Mouse (Mus musculus): ENCODE data around the gene Abcg5. TPM values are rescaled to one million over a fixed set of nuclear protein-coding genes. Genes with fewer than 3 reads are reported as not detected.

Abcg5 gene
- total RNA-seq, 2 experiments from 2014 or later = not detected

DNA sequence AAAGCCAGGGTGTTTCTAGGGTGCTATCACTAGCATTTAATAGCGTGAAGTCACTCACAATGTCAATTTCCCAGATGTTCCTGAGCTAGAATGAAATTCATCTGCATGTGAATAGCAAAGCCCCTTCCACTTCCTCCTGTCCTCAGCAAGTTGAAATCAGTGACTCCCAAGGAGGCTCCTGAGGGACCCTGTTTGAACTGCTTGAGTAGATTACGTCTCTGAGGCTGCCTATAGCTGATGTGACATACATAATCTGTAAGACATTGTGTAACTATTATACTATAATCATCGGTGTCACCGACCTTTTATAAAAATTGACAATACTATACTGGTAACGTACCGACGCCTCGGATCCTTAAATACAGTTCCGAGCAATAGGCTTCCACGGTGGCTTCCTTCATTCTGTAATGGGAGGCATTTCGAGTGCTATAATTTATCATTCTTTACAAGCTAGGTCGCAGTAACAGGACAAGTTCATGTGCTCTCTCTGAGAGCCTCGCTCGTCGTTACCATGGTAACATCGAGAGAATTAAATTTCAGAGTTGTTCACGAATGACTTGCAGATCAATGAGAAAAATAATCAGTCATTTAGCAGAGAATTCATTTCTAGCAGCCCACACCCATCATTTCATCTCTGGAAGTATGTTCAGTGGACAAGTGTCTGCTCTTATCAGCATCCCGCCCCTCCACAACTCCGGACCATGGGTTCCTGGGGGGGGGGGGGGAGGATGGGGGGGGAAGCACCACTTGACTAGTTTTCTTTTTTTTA lies 26.0 kb downstream of the Abcg5 start:
- intact Hi-C loops (cut with DNase I) = no loop called here
- H3K4me3 ChIP-seq = no peak overlapping the region
- TF ChIP-seq CTCF (IDR thresholded peaks at IDR 0.05) = no peak
- no peak overlapping the region for H3K27ac ChIP-seq
- no peak for DNase-seq (ENCODE audit: extremely low spot score in 1 of 2, low spot score in 2 of 2)

GRCm38 (mm10) chr17:84656205-84656604 lies 26.6 kb downstream of the Abcg5 start:
- TF ChIP-seq CTCF (IDR thresholded peaks at IDR 0.05) = no peak
- Histone ChIP-seq H3K27ac (no peak overlapping the region), H3K4me3 (no peak overlapping the region)
- no peak for DNase-seq (ENCODE audit: extremely low spot score in 1 of 2, low spot score in 2 of 2)
- intact Hi-C loops (cut with DNase I) = no loop called here

- no peak overlapping the region for H3K27ac ChIP-seq
- H3K4me3 ChIP-seq = no peak overlapping the region
- TF ChIP-seq CTCF (IDR thresholded peaks at IDR 0.05) = no peak
- DNase-seq (ENCODE audit: extremely low spot score in 1 of 2, low spot score in 2 of 2) = no peak
- intact Hi-C loops (cut with DNase I) = no loop called here
These were observed 29.3 kb downstream of the Abcg5 start for GRCm38 (mm10) chr17:84653544-84653943.

- no peak for TF ChIP-seq CTCF (IDR thresholded peaks at IDR 0.05)
- intact Hi-C loops (cut with DNase I) = no loop called here
- H3K27ac ChIP-seq = no peak overlapping the region
- H3K4me3 ChIP-seq = no peak overlapping the region
- no peak for DNase-seq (ENCODE audit: extremely low spot score in 1 of 2, low spot score in 2 of 2)
These were observed 32.4 kb downstream of the Abcg5 start for GRCm38 (mm10) chr17:84650302-84651017.

DNA sequence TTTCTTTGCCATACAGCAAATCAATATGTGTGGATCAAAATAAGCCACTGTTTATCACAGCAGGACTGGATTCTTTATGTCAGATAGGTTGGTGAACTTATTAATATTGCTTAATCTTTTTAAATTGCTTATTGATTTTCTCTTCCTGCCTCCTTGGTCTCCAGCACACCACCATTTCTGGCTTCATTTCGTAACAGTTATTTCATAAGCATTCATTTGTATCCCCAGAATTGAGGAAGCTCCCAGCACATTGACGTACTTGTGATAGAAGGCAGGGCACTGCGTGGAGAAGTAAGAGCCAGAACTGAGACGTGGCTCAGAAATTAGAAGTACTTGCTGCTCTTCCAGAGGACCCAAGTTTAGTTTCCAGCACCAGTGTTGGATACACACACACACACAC lies 35.2 kb downstream of the Abcg5 start:
- intact Hi-C loops (cut with DNase I) = loop anchor here (5.0 kb wide), 1 partner anchor 135 kb away; the partner anchor contains the start of gene Plekhh2
- Histone ChIP-seq H3K27ac (no peak overlapping the region), H3K4me3 (no peak overlapping the region)
- no peak for TF ChIP-seq CTCF (IDR thresholded peaks at IDR 0.05)
- DNase-seq (ENCODE audit: extremely low spot score in 1 of 2, low spot score in 2 of 2) = no peak

DNA sequence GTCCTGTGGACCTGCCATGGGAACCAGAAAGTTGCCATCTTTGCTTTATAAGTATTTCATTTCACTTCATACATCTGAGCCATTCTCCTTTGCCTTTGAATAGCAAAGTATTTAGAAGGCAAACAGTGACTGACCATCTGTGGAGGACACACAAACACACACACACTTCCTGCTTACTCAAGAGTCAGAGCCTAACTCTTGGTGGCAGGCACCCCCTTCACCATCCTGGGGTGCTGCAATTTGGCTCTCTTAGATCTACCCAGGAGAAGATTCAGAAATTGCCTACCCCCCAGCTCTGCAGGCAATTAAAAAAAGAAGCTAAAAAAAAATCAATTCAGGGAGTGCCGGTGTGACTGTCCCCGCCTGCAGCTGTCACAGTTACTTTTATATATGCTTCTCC lies 36.3 kb downstream of the Abcg5 start:
- DNase-seq (ENCODE audit: extremely low spot score in 1 of 2, low spot score in 2 of 2) = no peak
- no peak overlapping the region for H3K4me3 ChIP-seq
- intact Hi-C loops (cut with DNase I) = loop anchor here (5.0 kb wide), 1 partner anchor 134 kb away; the partner anchor contains the start of gene Plekhh2
- no peak for TF ChIP-seq CTCF (IDR thresholded peaks at IDR 0.05)
- no peak overlapping the region for H3K27ac ChIP-seq

GRCm38 (mm10) chr17:84645894-84646293 lies 36.9 kb downstream of the Abcg5 start:
- TF ChIP-seq CTCF (IDR thresholded peaks at IDR 0.05) = no peak
- DNase-seq (ENCODE audit: extremely low spot score in 1 of 2, low spot score in 2 of 2) = no peak
- no peak overlapping the region for H3K4me3 ChIP-seq
- no peak overlapping the region for H3K27ac ChIP-seq
- intact Hi-C loops (cut with DNase I) = loop anchor here (5.0 kb wide), 1 partner anchor 134 kb away; the partner anchor contains the start of gene Plekhh2

DNA sequence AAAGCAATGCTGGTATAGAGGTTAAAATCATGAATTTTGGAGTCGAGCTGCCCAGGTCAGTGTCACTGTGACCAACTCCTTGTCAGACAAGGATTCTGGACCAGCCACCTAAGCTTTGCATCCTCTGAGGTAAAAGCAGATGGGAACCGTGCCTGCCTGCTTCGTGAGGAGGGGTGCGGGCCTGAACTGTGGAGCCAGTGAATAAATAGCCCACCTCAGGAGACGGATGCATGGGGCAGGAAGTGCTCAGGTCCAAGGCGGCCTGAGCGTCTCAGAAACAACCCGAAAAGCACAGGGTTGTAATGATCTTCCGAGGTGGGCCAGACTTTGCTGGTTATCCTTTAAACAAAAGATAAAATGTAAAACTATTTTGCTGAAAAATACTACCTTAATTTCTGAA lies 37.7 kb downstream of the Abcg5 start:
- H3K27ac ChIP-seq = no peak overlapping the region
- DNase-seq (ENCODE audit: extremely low spot score in 1 of 2, low spot score in 2 of 2) = no peak
- TF ChIP-seq CTCF (IDR thresholded peaks at IDR 0.05) = no peak
- intact Hi-C loops (cut with DNase I) = loop anchor here (5.0 kb wide), 1 partner anchor 133 kb away; the partner anchor contains the start of gene Plekhh2
- no peak overlapping the region for H3K4me3 ChIP-seq

DNA sequence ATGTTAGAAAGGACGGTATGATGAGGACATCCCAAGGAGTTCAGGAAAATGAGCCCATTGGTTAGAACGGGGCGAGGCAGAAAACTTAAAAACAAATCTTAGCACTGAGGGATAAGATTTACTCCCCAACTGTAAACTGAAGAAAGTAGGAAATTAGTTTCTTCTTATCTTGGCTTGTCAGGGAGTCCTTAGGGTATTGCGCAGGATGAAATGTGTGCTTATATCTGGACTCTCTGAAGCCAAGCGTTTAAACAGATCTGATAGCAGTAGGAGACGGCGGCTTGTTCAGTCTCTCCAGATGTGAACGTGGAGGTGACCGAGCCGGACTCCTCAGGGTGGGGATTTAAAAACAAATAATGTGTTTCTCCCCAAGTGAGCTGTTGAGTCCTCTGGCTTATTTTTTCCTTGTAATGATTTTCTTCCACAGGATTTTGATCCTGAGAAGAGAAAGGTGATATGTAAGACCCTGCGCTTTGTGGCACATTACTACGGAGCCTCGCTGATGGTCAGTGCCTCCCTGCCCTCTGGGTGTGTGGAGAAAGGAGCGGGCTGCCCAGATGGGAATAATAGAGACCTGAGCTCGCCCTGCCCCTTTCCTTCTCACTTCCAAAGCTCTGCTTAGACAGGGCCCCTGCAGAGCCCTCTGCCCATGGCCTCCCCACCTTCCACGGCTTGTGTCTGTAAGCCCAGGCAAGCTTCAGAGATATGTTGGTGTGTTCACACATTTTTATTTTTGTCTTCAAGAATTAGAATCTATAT lies 38.3 kb downstream of the Abcg5 start:
- no peak for TF ChIP-seq CTCF (IDR thresholded peaks at IDR 0.05)
- no peak for DNase-seq (ENCODE audit: extremely low spot score in 1 of 2, low spot score in 2 of 2)
- intact Hi-C loops (cut with DNase I) = loop anchor here (5.0 kb wide), 2 partner anchors 132 to 177 kb away; partner anchors contain the start of genes Plekhh2 and Thada
- Histone ChIP-seq H3K4me3 (no peak overlapping the region), H3K27ac (no peak overlapping the region)

DNA sequence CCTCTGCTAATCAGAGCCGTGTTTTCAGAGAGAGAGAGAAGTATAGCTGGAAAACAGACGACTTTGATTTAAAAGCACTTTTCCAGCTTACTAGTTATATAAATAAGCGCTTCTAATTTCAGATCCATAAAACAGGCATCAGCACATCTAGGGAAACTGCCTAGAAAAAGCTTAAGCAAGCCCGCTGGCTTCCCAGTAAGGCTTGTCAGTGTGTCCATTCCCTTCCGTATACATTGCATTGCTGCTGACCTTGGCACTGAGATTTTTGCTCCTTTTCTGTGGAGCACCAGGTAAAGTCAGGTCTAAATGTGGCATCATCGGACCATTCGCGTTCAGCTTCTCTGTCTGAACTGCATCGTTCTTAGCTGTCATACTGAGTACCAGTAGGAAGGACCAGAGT lies 40.5 kb downstream of the Abcg5 start:
- no peak overlapping the region for H3K4me3 ChIP-seq
- no peak for TF ChIP-seq CTCF (IDR thresholded peaks at IDR 0.05)
- no peak for DNase-seq (ENCODE audit: extremely low spot score in 1 of 2, low spot score in 2 of 2)
- H3K27ac ChIP-seq = peak overlapping the region; percentile 10; the same call in 1 of the 2 replicates
- intact Hi-C loops (cut with DNase I) = loop anchor here (5.0 kb wide), 1 partner anchor 175 kb away; the partner anchor contains the start of gene Thada

DNA sequence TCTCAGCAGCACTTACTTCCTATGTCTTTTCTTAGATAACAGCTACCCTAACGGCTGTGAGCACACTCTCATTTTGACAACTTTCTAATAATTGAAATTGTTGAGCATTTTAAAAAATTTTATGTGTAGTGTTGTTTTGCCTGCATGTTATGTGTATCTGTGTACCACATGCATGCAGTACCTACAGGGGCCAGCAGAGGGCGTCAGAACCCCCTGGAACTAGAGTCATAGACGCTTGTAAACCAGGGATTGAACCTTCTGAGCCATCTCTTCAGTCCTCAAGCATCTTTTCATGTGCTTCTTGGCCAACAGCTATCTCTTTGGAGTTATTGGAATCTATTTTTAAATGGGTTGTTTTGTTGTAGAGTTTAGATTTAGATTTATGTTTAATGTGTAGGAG lies 40.9 kb downstream of the Abcg5 start:
- no peak overlapping the region for H3K4me3 ChIP-seq
- intact Hi-C loops (cut with DNase I) = loop anchor here (5.0 kb wide), 1 partner anchor 175 kb away; the partner anchor contains the start of gene Thada
- peak overlapping the region; percentile 10; the same call in 1 of the 2 replicates for H3K27ac ChIP-seq
- TF ChIP-seq CTCF (IDR thresholded peaks at IDR 0.05) = peak; percentile 74
- peak; percentile 38 to 58 for DNase-seq (ENCODE audit: extremely low spot score in 1 of 2, low spot score in 2 of 2)

All from left cerebral cortex, adult 2 months (tissue).